Comparison of ENCODE assay signal across 19 mouse cellular contexts in genomic region chr10:59816569-59816968, GRCm38 (mm10).
A peak's percentile ranks its signal among the peaks of the same experiment; 100 is the strongest.
DNase-seq lines count a peak whose midpoint lies in the region; ATAC-seq lines count a peak whose summit lies in the region.
"Had no signal": no experiment of that assay in that cellular context is flagged by ENCODE, and none has a peak within 500 bp of the region (broad histone marks: within the 10 kb centered on the region; RNA-seq: fewer than 3 reads in every experiment).

No protein-coding gene starts in this region.

- no peak overlapping the region for H3K4me3 ChIP-seq in neural tube, embryonic 15.5 days (replicated peaks)
- H3K4me3 ChIP-seq: embryonic facial prominence, embryonic 13.5 days; kidney, embryonic 15.5 days; liver, embryonic 12.5 days; lung, embryonic 15.5 days; midbrain, embryonic 12.5 days; myocyte had no signal

- 70% methylated on average over 6 of the region's 6 CpGs for WGBS in neural tube, embryonic 15.5 days

- no peak for ATAC-seq in neural tube, embryonic 15.5 days (ENCODE audit: low FRiP score)
- ATAC-seq: intestine, embryonic 16.5 days; liver, embryonic 12.5 days had no signal

- H3K27me3 ChIP-seq in neural tube, embryonic 15.5 days (replicated peaks): no peaks in the 10 kb centered on the region
- H3K27me3 ChIP-seq: embryonic facial prominence, embryonic 13.5 days; kidney, embryonic 15.5 days; liver, embryonic 12.5 days; lung, embryonic 15.5 days; midbrain, embryonic 12.5 days had no signal

- no peaks in the 10 kb centered on the region for H3K9me3 ChIP-seq in neural tube, embryonic 15.5 days (replicated peaks)
- H3K9me3 ChIP-seq: embryonic facial prominence, embryonic 13.5 days; kidney, embryonic 15.5 days; liver, embryonic 12.5 days; lung, embryonic 15.5 days; midbrain, embryonic 12.5 days had no signal

- H3K9ac ChIP-seq in neural tube, embryonic 15.5 days (replicated peaks): no peak overlapping the region
- H3K9ac ChIP-seq: embryonic facial prominence, embryonic 13.5 days; hindbrain, embryonic 14.5 days; kidney, embryonic 15.5 days; liver, embryonic 12.5 days; lung, embryonic 15.5 days; midbrain, embryonic 12.5 days had no signal

- H3K36me3 ChIP-seq in neural tube, embryonic 15.5 days: no peaks in the 10 kb centered on the region
- H3K36me3 ChIP-seq: embryonic facial prominence, embryonic 13.5 days; kidney, embryonic 15.5 days; liver, embryonic 12.5 days; lung, embryonic 15.5 days; midbrain, embryonic 12.5 days had no signal

- H3K4me2 ChIP-seq in neural tube, embryonic 15.5 days: no peak overlapping the region
- H3K4me2 ChIP-seq: embryonic facial prominence, embryonic 13.5 days; heart, embryonic 11.5 days; hindbrain, embryonic 14.5 days; kidney, embryonic 15.5 days; liver, embryonic 12.5 days; lung, embryonic 15.5 days; midbrain, embryonic 12.5 days had no signal

- DNase-seq in layer of hippocampus, adult 18-20 months (ENCODE audit: low spot score in 2 of 2): peak; percentile 29 to 67
- DNase-seq in layer of hippocampus, postnatal 14 days (ENCODE audit: low spot score in 2 of 2): no peak
- DNase-seq in brain, adult 2 months (ENCODE audit: low read depth, low spot score): peak; percentile 83
- peak; percentile 66 for DNase-seq in cerebellum, adult 11-12 months
- peak; percentile 73 for DNase-seq in cerebellum, postnatal 25 days
- DNase-seq in adrenal gland, postnatal 10 days: no peak
- DNase-seq: gastrocnemius, postnatal 36 days; heart, postnatal 14 days; retina, postnatal 1 day had no signal

- peaks cover 11% of the 10 kb centered on the region for H3K4me1 ChIP-seq in neural tube, embryonic 15.5 days

- H3K27ac ChIP-seq in neural tube, embryonic 15.5 days (replicated peaks): no peak overlapping the region
- H3K27ac ChIP-seq: embryonic facial prominence, embryonic 13.5 days; hindbrain, embryonic 14.5 days; kidney, embryonic 15.5 days; liver, embryonic 12.5 days; lung, embryonic 15.5 days; midbrain, embryonic 12.5 days had no signal

Comparison
In these comparisons a context has a peak if more than half of its experiments do, and no peak if none do; other contexts are left out.
1. DNase-seq: peak in layer of hippocampus, adult 18-20 months (2 of 2), brain, adult 2 months (single experiment), cerebellum, adult 11-12 months (single experiment) and cerebellum, postnatal 25 days (2 of 2); none in layer of hippocampus, postnatal 14 days (0 of 2) and adrenal gland, postnatal 10 days (single experiment).